Mouse (Mus musculus) telencephalon, adult 2 months (tissue): ENCODE results near the gene Gm5114.
"Not testable (repeated sequence)": the region's sequence is repeated elsewhere in the genome, so short reads cannot be mapped to it uniquely, and the experiment has no call there.

ENCODE experiments used
- DNase-seq: peaks from one replicate; pipeline ENCODE4 v3.0.0-alpha.2; 2011; ENCODE audit warnings: low read depth, low spot score

Gm5114 gene

GRCm38 (mm10) chr7:39413060-39413459 lies at the start of gene Gm5114:
TSS of gene Gm5114 (minus strand) at chr7:39413160.
- not testable (repeated sequence) for DNase-seq

GRCm38 (mm10) chr7:39455806-39456205 lies 42.8 kb upstream of the Gm5114 start:
- no peak for DNase-seq

- peak; percentile 97 for DNase-seq
These were observed 36.5 kb upstream of the Gm5114 start for GRCm38 (mm10) chr7:39449260-39450021.

GRCm38 (mm10) chr7:39448626-39449242 lies 35.8 kb upstream of the Gm5114 start:
- no peak for DNase-seq

GRCm38 (mm10) chr7:39441237-39441636 lies 28.3 kb upstream of the Gm5114 start:
- no peak for DNase-seq

- DNase-seq = no peak
These were observed 27.4 kb upstream of the Gm5114 start for GRCm38 (mm10) chr7:39440362-39440761.
